Mouse (Mus musculus) ES-Bruce4 (cell line): ENCODE results near the gene Asb16. TPM values are rescaled to one million over a fixed set of nuclear protein-coding genes. Genes with fewer than 3 reads are reported as not detected.

Experiments used
- H3K27ac ChIP-seq: 2 replicates; pipeline ENCODE4 v1.5.1; 2012; ENCODE audit warnings: low read length, inconsistent platforms; ENCODE audit not compliant: insufficient read depth
- H3K27me3 ChIP-seq: 2 replicates; pipeline ENCODE4 v1.6.1; 2012; ENCODE audit warnings: mild to moderate bottlenecking, low read length, inconsistent platforms; ENCODE audit not compliant: control insufficient read depth, poor library complexity, insufficient read depth, severe bottlenecking
- H3K36me3 ChIP-seq: 2 replicates; pipeline ENCODE4 v1.6.1; 2012; ENCODE audit warnings: inconsistent platforms, mild to moderate bottlenecking, low read length, moderate library complexity; ENCODE audit not compliant: control insufficient read depth, poor library complexity, insufficient read depth, severe bottlenecking
- H3K4me1 ChIP-seq: one replicate; pipeline ENCODE4 v1.8.1; 2011; ENCODE audit warnings: low read length; ENCODE audit not compliant: control insufficient read depth, insufficient read depth
- H3K4me3 ChIP-seq: 2 replicates; pipeline ENCODE4 v1.5.1; 2011; ENCODE audit warnings: low read depth, mild to moderate bottlenecking, low read length
- H3K9ac ChIP-seq: 2 replicates; pipeline ENCODE4 v1.6.1; 2012; ENCODE audit warnings: low read depth, mild to moderate bottlenecking, inconsistent platforms; ENCODE audit not compliant: poor library complexity, severe bottlenecking
- H3K9me3 ChIP-seq: replicated peaks from 2 replicates; pipeline ENCODE4 v1.6.1; 2012; ENCODE audit warnings: mild to moderate bottlenecking, low read length, inconsistent platforms; ENCODE audit not compliant: control insufficient read depth, poor library complexity, insufficient read depth, severe bottlenecking
- CTCF ChIP-seq: IDR thresholded peaks from one replicate; pipeline ENCODE4 v1.8.1; 2011; ENCODE audit warnings: low read depth, low read length
- EP300 ChIP-seq: IDR thresholded peaks from 2 replicates; pipeline ENCODE4 v1.6.1; 2011; ENCODE audit warnings: low read depth, low read length; ENCODE audit not compliant: insufficient read depth
- POLR2A ChIP-seq: IDR thresholded peaks from one replicate; pipeline ENCODE4 v1.8.1; 2011; ENCODE audit warnings: low read length; ENCODE audit not compliant: insufficient read depth
- polyA plus RNA-seq: library from polyadenylated mRNA; stranded (reverse); fragments of >200 nt; gene quantifications from 2 replicates; pipeline ENCODE4 v1.2.4, GENCODE M21; 2011; ENCODE audit warnings: low read depth; ENCODE audit not compliant: missing spikeins, insufficient read depth, insufficient read length

The Asb16 gene
- polyA plus RNA-seq, 1 experiment = 0.70 TPM

- H3K4me3 ChIP-seq = no peak overlapping the region
Measured at GRCm38 (mm10) chr11:102221243-102221953, 47.1 kb upstream of the Asb16 start.

GRCm38 (mm10) chr11:102221954-102222351 lies 46.6 kb upstream of the Asb16 start:
- Histone ChIP-seq H3K36me3 (no peaks in the 10 kb centered on the region), H3K4me3 (no peak overlapping the region), H3K4me1 (peaks cover 13% of the 10 kb centered on the region), H3K9me3 (no peaks in the 10 kb centered on the region), H3K27me3 (no peaks in the 10 kb centered on the region), H3K9ac (no peak overlapping the region), H3K27ac (no peak overlapping the region)
- TF ChIP-seq CTCF (no peak), POLR2A (no peak), EP300 (no peak)

More at GRCm38 (mm10) chr11:102221243-102221953, 47.1 kb upstream of the Asb16 start:
- TF ChIP-seq EP300 = no peak
- TF ChIP-seq CTCF = no peak
- no peak for TF ChIP-seq POLR2A
- no peak overlapping the region for H3K9ac ChIP-seq
- no peaks in the 10 kb centered on the region for H3K9me3 ChIP-seq
- no peaks in the 10 kb centered on the region for H3K36me3 ChIP-seq
- no peaks in the 10 kb centered on the region for H3K27me3 ChIP-seq
- peaks cover 7% of the 10 kb centered on the region for H3K4me1 ChIP-seq
- no peak overlapping the region for H3K27ac ChIP-seq

GRCm38 (mm10) chr11:102223166-102223565 lies 45.4 kb upstream of the Asb16 start:
- Histone ChIP-seq H3K27ac (no peak overlapping the region), H3K4me3 (no peak overlapping the region), H3K36me3 (no peaks in the 10 kb centered on the region), H3K9ac (no peak overlapping the region), H3K27me3 (no peaks in the 10 kb centered on the region), H3K4me1 (peaks cover 16% of the 10 kb centered on the region), H3K9me3 (no peaks in the 10 kb centered on the region)
- peak; percentile 67 for TF ChIP-seq CTCF
- TF ChIP-seq EP300 = no peak

GRCm38 (mm10) chr11:102224686-102225085 lies 43.9 kb upstream of the Asb16 start:
- peaks cover 12% of the 10 kb centered on the region for H3K4me1 ChIP-seq

GRCm38 (mm10) chr11:102225221-102225620 lies 43.3 kb upstream of the Asb16 start:
- H3K9ac ChIP-seq = no peak overlapping the region

More at GRCm38 (mm10) chr11:102224686-102225085, 43.9 kb upstream of the Asb16 start:
- TF ChIP-seq EP300 (no peak), POLR2A (no peak), CTCF (no peak)
- Histone ChIP-seq H3K36me3 (no peaks in the 10 kb centered on the region), H3K4me3 (no peak overlapping the region), H3K9ac (no peak overlapping the region), H3K9me3 (no peaks in the 10 kb centered on the region), H3K27me3 (no peaks in the 10 kb centered on the region), H3K27ac (no peak overlapping the region)

GRCm38 (mm10) chr11:102226067-102226978 lies 42.2 kb upstream of the Asb16 start:
- no peak overlapping the region for H3K27ac ChIP-seq
- H3K27me3 ChIP-seq = no peaks in the 10 kb centered on the region
- H3K9ac ChIP-seq = no peak overlapping the region
- TF ChIP-seq EP300 (no peak), CTCF (no peak), POLR2A (no peak)
- no peak overlapping the region for H3K4me3 ChIP-seq
- H3K36me3 ChIP-seq = no peaks in the 10 kb centered on the region
- no peaks in the 10 kb centered on the region for H3K9me3 ChIP-seq
- peaks cover 12% of the 10 kb centered on the region for H3K4me1 ChIP-seq

More at GRCm38 (mm10) chr11:102225221-102225620, 43.3 kb upstream of the Asb16 start:
- Histone ChIP-seq H3K36me3 (no peaks in the 10 kb centered on the region), H3K27ac (no peak overlapping the region), H3K27me3 (no peaks in the 10 kb centered on the region), H3K4me1 (peaks cover 12% of the 10 kb centered on the region), H3K9me3 (no peaks in the 10 kb centered on the region), H3K4me3 (no peak overlapping the region)
- TF ChIP-seq POLR2A (no peak), CTCF (no peak), EP300 (no peak)
